Mouse (Mus musculus) spleen, postnatal 14 days (tissue): ENCODE results near the gene Rassf1.

Experiments used
- DNase-seq, 2 experiments: peaks; one replicate each; pipeline ENCODE4 v3.0.0; 2021 to 2022; ENCODE audit warnings: low spot score in 2 of 2

Gene Rassf1

GRCm38 (mm10) chr9:107540420-107540819 is 10.9 kb upstream of the Rassf1 start:
- DNase-seq, result no peak

GRCm38 (mm10) chr9:107541005-107541404 is 10.3 kb upstream of the Rassf1 start:
- no peak for DNase-seq

- peak; percentile 82 to 87 for DNase-seq
Measured at GRCm38 (mm10) chr9:107541474-107542351, 9.6 kb upstream of the Rassf1 start, which contains the start of the genes Cyb561d2 and Nprl2. Gene Cyb561d2, minus strand, starts transcription at chr9:107542193. Gene Nprl2, plus strand, starts transcription at chr9:107542226.

- DNase-seq, result no peak
Measured at GRCm38 (mm10) chr9:107542352-107542686, 9.0 kb upstream of the Rassf1 start.

- no peak for DNase-seq
Measured at GRCm38 (mm10) chr9:107542721-107543120, 8.6 kb upstream of the Rassf1 start.

GRCm38 (mm10) chr9:107543299-107543698 is 8.1 kb upstream of the Rassf1 start:
- no peak for DNase-seq

- no peak for DNase-seq
Measured at GRCm38 (mm10) chr9:107544196-107544700, 7.1 kb upstream of the Rassf1 start.

GRCm38 (mm10) chr9:107544729-107545128 is 6.6 kb upstream of the Rassf1 start:
- no peak for DNase-seq

GRCm38 (mm10) chr9:107545199-107545598 is 6.2 kb upstream of the Rassf1 start:
- DNase-seq, result no peak

GRCm38 (mm10) chr9:107545602-107546001 is 5.8 kb upstream of the Rassf1 start:
- peak; percentile 56 to 80 for DNase-seq

GRCm38 (mm10) chr9:107547026-107547425 is 4.3 kb upstream of the Rassf1 start, which contains the start of gene Zmynd10:
Gene Zmynd10, plus strand, starts transcription at chr9:107547298.
- DNase-seq, result peak; percentile 69 to 82

- no peak for DNase-seq
Measured at GRCm38 (mm10) chr9:107547957-107548356, 3.4 kb upstream of the Rassf1 start.

- DNase-seq, result no peak
Measured at GRCm38 (mm10) chr9:107548820-107549219, 2.5 kb upstream of the Rassf1 start.

GRCm38 (mm10) chr9:107549297-107550074 is 1.9 kb upstream of the Rassf1 start:
- DNase-seq, result no peak

GRCm38 (mm10) chr9:107550491-107551116 is 751 bp upstream of the Rassf1 start:
- DNase-seq, result no peak

- DNase-seq, result no peak
Measured at GRCm38 (mm10) chr9:107551890-107552355, 568 bp downstream of the Rassf1 start.

- no peak for DNase-seq
Measured at GRCm38 (mm10) chr9:107552690-107553393, 1.5 kb downstream of the Rassf1 start.

GRCm38 (mm10) chr9:107553541-107554318 is 2.4 kb downstream of the Rassf1 start:
- peak in 1 of 2 experiments; percentile 41 for DNase-seq

- DNase-seq, result peak; percentile 90 to 92
Measured at GRCm38 (mm10) chr9:107554319-107554825, 3.0 kb downstream of the Rassf1 start.

GRCm38 (mm10) chr9:107555031-107555457 is 3.7 kb downstream of the Rassf1 start:
- peak in 1 of 2 experiments; percentile 40 for DNase-seq
